Mouse (Mus musculus) limb, embryonic 11.5 days (tissue): Measurements from ENCODE around the gene Dck. TPM values are rescaled to one million over a fixed set of nuclear protein-coding genes. Genes with fewer than 3 reads are reported as not detected.

Source experiments
- ATAC-seq: fragments of 200-750 bp; cut with Nextera tagmentation; 2 replicates; pipeline ENCODE4 v1.8.0; 2017; ENCODE audit warnings: low read depth; ENCODE audit not compliant: insufficient number of reproducible peaks, low FRiP score, low TSS enrichment
- DNase-seq: peaks from one replicate; pipeline ENCODE4 v3.0.0-alpha.2; 2015; ENCODE audit warnings: low spot score
- H3K27ac ChIP-seq: fragments of 300-500 bp; sonication (generic); replicated peaks from 2 replicates; pipeline ENCODE4 v1.5.1; 2014; ENCODE audit warnings: low read depth, mild to moderate bottlenecking, low read length
- H3K27me3 ChIP-seq: fragments of 300-500 bp; sonication (generic); 2 replicates; pipeline ENCODE4 v1.6.1; 2014; ENCODE audit warnings: mild to moderate bottlenecking, low read length, mixed read lengths; ENCODE audit not compliant: control insufficient read depth, insufficient read depth
- H3K36me3 ChIP-seq: fragments of 300-500 bp; sonication (generic); 2 replicates; pipeline ENCODE4 v1.6.1; 2014; ENCODE audit warnings: mild to moderate bottlenecking, low read length, moderate library complexity, mixed read lengths; ENCODE audit not compliant: control insufficient read depth, insufficient read depth
- H3K4me1 ChIP-seq: fragments of 300-500 bp; sonication (generic); 2 replicates; pipeline ENCODE4 v1.6.1; 2014; ENCODE audit warnings: low read length, mixed read lengths; ENCODE audit not compliant: control insufficient read depth, insufficient read depth
- H3K4me2 ChIP-seq: fragments of 300-500 bp; sonication (generic); 2 replicates; pipeline ENCODE4 v1.6.1; 2014; ENCODE audit warnings: low read depth, mild to moderate bottlenecking, moderate library complexity; ENCODE audit not compliant: severe bottlenecking
- H3K4me3 ChIP-seq: fragments of 300-500 bp; sonication (generic); 2 replicates; pipeline ENCODE4 v1.5.1; 2014; ENCODE audit warnings: low read depth, low read length
- H3K9ac ChIP-seq: fragments of 300-500 bp; sonication (generic); 2 replicates; pipeline ENCODE4 v1.6.1; 2014; ENCODE audit warnings: mild to moderate bottlenecking, low read length
- H3K9me3 ChIP-seq: fragments of 300-500 bp; sonication (generic); 2 replicates; pipeline ENCODE4 v1.6.1; 2016; ENCODE audit warnings: low read length; ENCODE audit not compliant: control insufficient read depth
- WGBS: fragments of 180-500 bp; shearing (Covaris S2); extraction: QIAGEN DNeasy Blood & Tissue Kit; methylation state at CpG from one replicate; pipeline ENCODE4 v1.1.7; 2014; 5-methylcytosine and 5-hydroxymethylcytosine counted together
- polyA plus RNA-seq: library from polyadenylated mRNA; unstranded; fragments of >200 nt; fragmentation: Nextera tagmentation; extraction: Ambion mirVana; gene quantifications from 2 replicates; pipeline ENCODE4 v1.2.1, GENCODE M21; 2014

The Dck gene
- polyA plus RNA-seq, 1 experiment from 2014 or later = 93.3 TPM

- DNase-seq (no peak), ATAC-seq (no peak)
- Histone ChIP-seq H3K4me2 (no peak overlapping the region), H3K27ac (no peak overlapping the region), H3K4me3 (no peak overlapping the region), H3K9ac (no peak overlapping the region), H3K9me3 (no peaks in the 10 kb centered on the region), H3K36me3 (no peaks in the 10 kb centered on the region), H3K27me3 (no peaks in the 10 kb centered on the region), H3K4me1 (no peaks in the 10 kb centered on the region)
- WGBS = 85% methylated on average over 6 of the region's 6 CpGs
Observed at GRCm38 (mm10) chr5:88797121-88797520, 32.3 kb downstream of the Dck start.

GRCm38 (mm10) chr5:88805616-88806015, 40.8 kb downstream of the Dck start:
- H3K36me3 ChIP-seq = no peaks in the 10 kb centered on the region
- 89% methylated on average over 4 of the region's 4 CpGs for WGBS

GRCm38 (mm10) chr5:88806278-88806677, 41.5 kb downstream of the Dck start:
- DNase-seq (no peak), ATAC-seq (no peak)
- H3K27me3 ChIP-seq = no peaks in the 10 kb centered on the region
- H3K9me3 ChIP-seq = no peaks in the 10 kb centered on the region
- H3K4me1 ChIP-seq = no peaks in the 10 kb centered on the region
- no peak overlapping the region for H3K4me2 ChIP-seq
- H3K36me3 ChIP-seq = no peaks in the 10 kb centered on the region
- H3K27ac ChIP-seq = no peak overlapping the region
- H3K4me3 ChIP-seq = no peak overlapping the region
- H3K9ac ChIP-seq = no peak overlapping the region
- WGBS = 17% methylated on average over 5 of the region's 5 CpGs

More at GRCm38 (mm10) chr5:88805616-88806015, 40.8 kb downstream of the Dck start:
- H3K27me3 ChIP-seq = no peaks in the 10 kb centered on the region
- no peaks in the 10 kb centered on the region for H3K4me1 ChIP-seq
- H3K27ac ChIP-seq = no peak overlapping the region
- no peak overlapping the region for H3K9ac ChIP-seq
- no peak overlapping the region for H3K4me2 ChIP-seq
- H3K9me3 ChIP-seq = no peaks in the 10 kb centered on the region
- no peak overlapping the region for H3K4me3 ChIP-seq
- DNase-seq (no peak), ATAC-seq (no peak)

DNA sequence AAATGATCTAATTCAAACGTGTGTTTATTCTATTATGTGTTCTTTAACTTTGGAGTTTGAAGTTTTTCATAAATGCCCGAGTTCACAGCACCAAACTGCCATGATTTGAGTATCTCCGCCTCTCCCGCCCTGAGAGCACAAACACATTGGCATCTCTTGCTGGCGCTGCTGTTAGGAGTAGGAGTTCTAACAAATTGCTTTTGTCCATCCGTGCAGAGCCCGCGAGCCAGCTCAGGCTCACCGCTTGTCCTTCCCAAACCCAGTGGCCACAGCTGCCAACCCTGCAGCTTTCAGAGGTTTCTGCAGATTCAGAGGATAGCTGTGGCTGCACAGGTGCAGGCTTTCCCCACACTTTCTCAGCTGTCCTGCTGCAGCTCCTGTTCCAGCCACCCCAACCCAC, 42.5 kb downstream of the Dck start:
- no peaks in the 10 kb centered on the region for H3K9me3 ChIP-seq
- DNase-seq (no peak), ATAC-seq (no peak)
- H3K9ac ChIP-seq = no peak overlapping the region
- H3K4me2 ChIP-seq = no peak overlapping the region
- no peaks in the 10 kb centered on the region for H3K27me3 ChIP-seq
- no peaks in the 10 kb centered on the region for H3K36me3 ChIP-seq
- H3K27ac ChIP-seq = no peak overlapping the region
- 43% methylated on average over 9 of the region's 9 CpGs for WGBS
- H3K4me1 ChIP-seq = no peaks in the 10 kb centered on the region
- H3K4me3 ChIP-seq = no peak overlapping the region

DNA sequence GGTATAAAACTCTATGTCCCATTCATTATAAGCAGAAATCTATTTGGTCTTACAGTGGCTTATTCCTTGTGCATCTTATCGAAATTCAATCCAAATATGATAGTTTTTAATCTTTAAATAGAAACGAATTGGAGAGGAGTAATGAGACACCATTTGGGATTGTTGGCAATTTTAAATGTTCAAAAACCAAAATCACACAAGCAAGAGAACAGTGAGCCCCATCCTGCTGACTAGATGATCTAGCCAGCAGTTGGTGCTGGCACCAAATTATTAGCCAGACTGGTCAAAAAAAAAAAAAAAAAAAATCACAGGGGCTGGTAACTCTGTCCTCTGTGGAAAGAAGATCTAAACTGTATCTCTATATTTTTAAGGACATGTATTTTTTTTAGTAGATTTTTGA, 48.4 kb downstream of the Dck start:
- H3K4me2 ChIP-seq = no peak overlapping the region
- no peaks in the 10 kb centered on the region for H3K4me1 ChIP-seq
- H3K27ac ChIP-seq = no peak overlapping the region
- no peak overlapping the region for H3K4me3 ChIP-seq
- no peak for DNase-seq
- H3K36me3 ChIP-seq = no peaks in the 10 kb centered on the region
- no peaks in the 10 kb centered on the region for H3K9me3 ChIP-seq
- H3K27me3 ChIP-seq = no peaks in the 10 kb centered on the region
- WGBS = 76% methylated on average over 2 of the region's 2 CpGs
- no peak overlapping the region for H3K9ac ChIP-seq
- no peak for ATAC-seq

DNA sequence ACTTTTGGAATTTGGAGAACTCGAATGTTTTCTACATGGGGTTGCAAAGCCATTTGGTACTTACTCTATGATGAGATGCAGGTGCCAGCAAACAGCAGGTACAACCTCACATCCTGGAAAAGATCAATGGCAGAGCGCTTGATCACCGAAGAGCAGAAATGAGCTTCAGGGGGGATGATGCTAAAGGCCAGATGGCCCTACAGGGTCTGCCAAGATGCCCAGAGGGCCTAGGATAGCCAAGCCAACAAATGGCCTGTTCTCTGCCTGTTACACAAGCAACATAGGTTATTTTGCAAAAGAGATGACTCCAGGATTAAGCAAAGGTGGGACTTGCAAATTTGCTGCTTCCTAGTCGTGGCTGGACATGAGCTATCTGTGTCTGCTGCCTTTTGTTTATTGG, 49.8 kb downstream of the Dck start:
- 75% methylated on average over 4 of the region's 4 CpGs for WGBS
- Histone ChIP-seq H3K4me2 (no peak overlapping the region), H3K4me1 (no peaks in the 10 kb centered on the region), H3K27me3 (no peaks in the 10 kb centered on the region), H3K9me3 (no peaks in the 10 kb centered on the region), H3K9ac (no peak overlapping the region), H3K4me3 (no peak overlapping the region), H3K27ac (no peak overlapping the region), H3K36me3 (no peaks in the 10 kb centered on the region)
- ATAC-seq (no peak), DNase-seq (no peak)

GRCm38 (mm10) chr5:88821542-88821941, 56.7 kb downstream of the Dck start:
- no peaks in the 10 kb centered on the region for H3K27me3 ChIP-seq
- no peak overlapping the region for H3K9ac ChIP-seq
- WGBS = 63% methylated on average over 1 of the region's 1 CpGs
- H3K36me3 ChIP-seq = no peaks in the 10 kb centered on the region
- no peaks in the 10 kb centered on the region for H3K9me3 ChIP-seq
- ATAC-seq (no peak), DNase-seq (no peak)
- no peaks in the 10 kb centered on the region for H3K4me1 ChIP-seq
- no peak overlapping the region for H3K4me2 ChIP-seq
- H3K4me3 ChIP-seq = no peak overlapping the region
- H3K27ac ChIP-seq = no peak overlapping the region

DNA sequence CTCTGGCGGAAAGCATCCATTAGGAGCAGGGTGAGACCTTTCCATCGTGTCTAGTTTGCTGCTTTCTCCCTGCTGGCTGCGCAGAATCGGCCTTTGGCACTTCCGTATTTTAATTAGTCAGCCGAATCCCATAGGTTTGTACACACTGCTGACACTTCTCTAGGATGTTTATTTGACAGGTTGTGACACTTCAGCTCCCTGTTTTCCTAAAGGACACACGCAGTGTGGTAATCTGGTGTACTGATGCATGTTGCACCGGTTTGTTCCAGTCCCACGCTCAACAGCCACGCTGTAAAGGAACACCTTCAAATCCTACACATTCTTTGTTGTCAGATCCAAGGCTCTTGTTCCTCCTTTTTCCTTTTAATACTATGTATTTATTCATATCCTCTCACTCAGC, 60.0 kb downstream of the Dck start:
- 84% methylated on average over 10 of the region's 10 CpGs for WGBS
- no peaks in the 10 kb centered on the region for H3K9me3 ChIP-seq
- H3K27ac ChIP-seq = no peak overlapping the region
- DNase-seq = no peak
- H3K9ac ChIP-seq = no peak overlapping the region
- ATAC-seq = no peak
- no peaks in the 10 kb centered on the region for H3K36me3 ChIP-seq
- H3K4me3 ChIP-seq = no peak overlapping the region
- no peaks in the 10 kb centered on the region for H3K27me3 ChIP-seq
- H3K4me2 ChIP-seq = no peak overlapping the region
- H3K4me1 ChIP-seq = no peaks in the 10 kb centered on the region

DNA sequence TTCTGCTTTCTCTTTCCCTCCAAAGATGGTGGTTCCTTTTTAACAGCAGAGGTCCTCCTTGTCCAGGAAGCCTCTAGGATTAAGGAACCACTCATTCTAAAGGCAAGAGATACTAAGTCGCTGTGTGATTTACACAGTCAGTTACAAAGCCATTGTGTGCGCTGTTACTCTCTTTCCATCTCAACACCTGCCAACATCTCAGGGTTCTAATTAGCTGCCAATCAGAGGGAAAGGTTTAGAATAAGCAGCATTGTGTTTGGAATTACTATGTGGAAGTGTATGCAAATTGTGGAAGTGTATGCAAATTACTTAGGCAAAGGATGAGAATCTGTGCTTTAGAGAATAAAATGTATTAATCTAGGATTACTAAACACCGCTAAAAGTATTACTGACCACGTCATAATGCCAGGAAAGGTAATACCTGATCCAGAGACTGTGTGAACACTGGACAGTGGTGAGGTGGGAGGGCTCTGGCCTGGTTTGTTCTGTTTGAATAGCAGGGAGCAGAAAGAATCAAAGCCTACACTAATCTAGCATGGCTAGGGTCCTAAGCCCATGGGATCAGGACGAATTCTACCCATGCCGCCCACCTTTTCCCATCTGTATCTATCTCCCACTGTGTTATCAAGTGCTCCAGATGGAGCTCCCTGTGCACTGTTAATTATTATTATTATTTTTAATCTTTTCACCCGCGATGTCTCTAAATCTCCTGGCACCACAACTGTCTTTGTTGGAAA, 65.2 kb downstream of the Dck start:
- DNase-seq (no peak), ATAC-seq (no peak)
- Histone ChIP-seq H3K27ac (no peak overlapping the region), H3K4me2 (no peak overlapping the region), H3K27me3 (no peaks in the 10 kb centered on the region), H3K4me1 (no peaks in the 10 kb centered on the region), H3K9me3 (no peaks in the 10 kb centered on the region), H3K4me3 (no peak overlapping the region), H3K9ac (no peak overlapping the region), H3K36me3 (no peaks in the 10 kb centered on the region)
- 85% methylated on average over 8 of the region's 8 CpGs for WGBS
